Mouse (Mus musculus): ENCODE measurements at regions not wholly inside any gene's neighbourhood (a gene's known extent, or its start where the extent isn't known, plus 50 kb on each side); places are given as distances from the start of the nearest gene placed in this dataset.

GRCm38 (mm10) chr6:99817245-99817644 is 91.1 kb upstream of the Prok2 start:
- TF ChIP-seq TAL1 (IDR thresholded peaks at IDR 0.05; ENCODE audit: low read length) (no peak), POLR2A (IDR thresholded peaks at IDR 0.05; ENCODE audit: control insufficient read depth in 1 of 2, insufficient read depth in 1 of 2, low read depth in 1 of 2, low read length in 2 of 2, poor library complexity in 1 of 2) (no peak), HCFC1 (IDR thresholded peaks at IDR 0.05; ENCODE audit: low read depth, low read length) (no peak), USF1 (IDR thresholded peaks at IDR 0.05; ENCODE audit: low read depth, low read length) (no peak), POLR2AphosphoS2 (IDR thresholded peaks at IDR 0.05; ENCODE audit: low read length) (no peak), CTCF (IDR thresholded peaks at IDR 0.05 in 2 of 3, conservative IDR thresholded peaks at IDR 0.05 in 1 of 3; ENCODE audit: control insufficient read depth in 1 of 3, insufficient read depth in 1 of 3, low read depth in 2 of 3, low read length in 3 of 3, poor library complexity in 1 of 3, severe bottlenecking in 1 of 3) (no peak)

All from MEL (cell line).